Mouse (Mus musculus) liver, embryonic 11.5 days (tissue): Measurements from ENCODE around the gene Rcn2. TPM values are rescaled to one million over a fixed set of nuclear protein-coding genes. Genes with fewer than 3 reads are reported as not detected.
A peak's percentile ranks its signal among the peaks of the same experiment; 100 is the strongest.

Experiments used
- ATAC-seq: fragments of 200-750 bp; cut with Nextera tagmentation; replicated peaks from 2 replicates; pipeline ENCODE4 v1.8.0; 2017; ENCODE audit warnings: moderate number of reproducible peaks, mild to moderate bottlenecking, moderate TSS enrichment, moderate library complexity; ENCODE audit not compliant: low FRiP score
- DNase-seq: peaks from one replicate; pipeline ENCODE4 v3.0.0-alpha.2; 2017; ENCODE audit warnings: low spot score
- H3K27ac ChIP-seq: fragments of 300-500 bp; sonication (generic); 2 replicates; pipeline ENCODE4 v1.5.1; 2014; ENCODE audit warnings: mild to moderate bottlenecking, low read depth, low read length, control low read depth
- H3K27me3 ChIP-seq: fragments of 300-500 bp; sonication (generic); replicated peaks from 2 replicates; pipeline ENCODE4 v1.6.1; 2014; ENCODE audit warnings: low read length, mixed read lengths; ENCODE audit not compliant: control insufficient read depth, insufficient read depth
- H3K36me3 ChIP-seq: fragments of 300-500 bp; sonication (generic); 2 replicates; pipeline ENCODE4 v1.6.1; 2014; ENCODE audit warnings: mild to moderate bottlenecking, low read length, moderate library complexity, mixed read lengths; ENCODE audit not compliant: control insufficient read depth, insufficient read depth
- H3K4me1 ChIP-seq: fragments of 300-500 bp; sonication (generic); replicated peaks from 2 replicates; pipeline ENCODE4 v1.6.1; 2014; ENCODE audit warnings: low read length, mixed read lengths; ENCODE audit not compliant: control insufficient read depth, insufficient read depth
- H3K4me2 ChIP-seq: fragments of 300-500 bp; sonication (generic); 2 replicates; pipeline ENCODE4 v1.6.1; 2014; ENCODE audit warnings: mild to moderate bottlenecking, control low read depth, moderate library complexity
- H3K4me3 ChIP-seq: fragments of 300-500 bp; sonication (generic); 2 replicates; pipeline ENCODE4 v1.5.1; 2014; ENCODE audit warnings: low read depth, low read length, control low read depth
- H3K9ac ChIP-seq: fragments of 300-500 bp; sonication (generic); 2 replicates; pipeline ENCODE4 v1.6.1; 2014; ENCODE audit warnings: low read depth, low read length, control low read depth
- H3K9me3 ChIP-seq: fragments of 300-500 bp; sonication (generic); 2 replicates; pipeline ENCODE4 v1.6.1; 2016; ENCODE audit warnings: low read length, inconsistent platforms, mixed read lengths; ENCODE audit not compliant: control insufficient read depth
- WGBS: fragments of 180-500 bp; shearing (Covaris S2); extraction: QIAGEN DNeasy Blood & Tissue Kit; methylation state at CpG from one replicate; pipeline ENCODE4 v1.1.7; 2014; 5-methylcytosine and 5-hydroxymethylcytosine counted together
- polyA plus RNA-seq: library from polyadenylated mRNA; unstranded; fragments of >200 nt; fragmentation: Nextera tagmentation; extraction: Ambion mirVana; gene quantifications from 2 replicates; pipeline ENCODE4 v1.2.1, GENCODE M21; 2014

Gene Rcn2
- polyA plus RNA-seq, 1 experiment from 2014 or later, result 104 TPM

DNA sequence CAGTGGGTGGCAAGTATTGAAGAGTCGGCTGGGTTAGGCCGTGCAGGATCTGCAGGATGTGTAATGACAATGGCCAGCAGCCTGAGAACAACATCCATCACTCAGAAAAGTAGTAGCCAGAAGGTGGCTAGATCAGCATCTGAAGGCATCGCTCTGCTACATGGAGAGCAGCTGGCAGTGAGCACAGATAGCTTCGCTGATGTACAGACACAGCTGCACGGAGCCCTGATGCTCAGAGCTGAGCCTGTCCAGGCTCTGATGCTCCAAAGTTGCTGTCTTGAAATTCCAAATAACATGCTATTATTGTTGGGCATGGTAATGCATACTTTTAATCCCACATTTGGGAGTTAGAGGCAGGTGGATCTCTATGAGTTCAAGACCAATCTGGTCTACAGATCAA lies 44.9 kb downstream of the Rcn2 start:
- ATAC-seq (no peak), DNase-seq (no peak)
- Histone ChIP-seq H3K27me3 (no peaks in the 10 kb centered on the region), H3K4me3 (no peak overlapping the region), H3K4me2 (no peak overlapping the region), H3K27ac (no peak overlapping the region), H3K9ac (no peak overlapping the region), H3K9me3 (no peaks in the 10 kb centered on the region), H3K36me3 (no peaks in the 10 kb centered on the region), H3K4me1 (peaks cover 3% of the 10 kb centered on the region; the same call in 1 of the 2 replicates)
- WGBS, result 77% methylated on average over 5 of the region's 5 CpGs

DNA sequence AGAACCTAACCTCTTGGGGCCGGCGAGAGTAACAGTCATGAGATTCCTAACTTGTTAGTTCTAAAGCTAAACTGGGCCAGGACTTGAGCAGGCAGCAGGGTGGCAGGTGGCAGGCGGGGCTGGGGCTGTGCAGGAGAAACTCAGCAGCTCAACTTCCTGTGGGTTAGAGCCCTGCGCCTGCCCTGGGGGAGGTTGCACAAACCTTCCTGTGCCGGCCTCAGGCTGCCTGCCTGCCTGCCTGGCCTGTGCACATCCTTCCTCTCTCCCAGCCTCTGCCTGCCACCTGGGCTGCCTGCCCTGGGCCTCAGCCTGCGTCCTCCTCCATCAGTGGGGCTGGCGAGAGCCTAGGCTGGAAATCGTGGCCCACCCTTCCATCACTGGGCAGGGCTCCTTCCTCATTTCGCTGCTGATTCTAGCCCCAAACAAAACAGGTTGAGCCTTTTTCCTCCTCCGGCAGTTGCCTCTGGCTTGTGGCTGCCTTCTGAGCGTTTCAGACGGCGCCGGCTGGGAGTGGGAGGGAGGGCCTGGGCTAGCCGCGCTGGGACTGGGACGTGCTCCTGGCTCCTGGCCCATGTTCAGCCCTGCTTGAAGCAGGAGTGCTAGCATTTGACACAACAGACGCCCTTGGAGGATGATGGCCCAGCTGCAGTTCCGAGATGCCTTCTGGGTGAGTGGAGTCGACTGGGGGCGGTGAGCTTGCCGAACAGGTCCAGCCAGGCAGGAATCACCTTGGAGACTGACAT lies 48.3 kb downstream of the Rcn2 start, which contains the start of gene Pstpip1:
Gene Pstpip1, plus strand, starts transcription at position 185 of the 743 bp plus-strand sequence.
- Histone ChIP-seq H3K27ac (no peak within 1 kb of the TSS), H3K4me2 (peak within 1 kb of the TSS; percentile 44), H3K4me3 (peak within 1 kb of the TSS; percentile 7), H3K27me3 (no peaks in the 10 kb centered on the region), H3K9me3 (no peaks in the 10 kb centered on the region), H3K9ac (no peak within 1 kb of the TSS; the same call in 1 of the 2 replicates), H3K4me1 (peaks cover 3% of the 10 kb centered on the region; the same call in 1 of the 2 replicates), H3K36me3 (no peaks in the 10 kb centered on the region)
- peak; percentile 43; the same call in 1 of the 2 replicates for ATAC-seq
- 27% methylated on average over 22 of the region's 22 CpGs for WGBS
- DNase-seq, result peak; percentile 44

DNA sequence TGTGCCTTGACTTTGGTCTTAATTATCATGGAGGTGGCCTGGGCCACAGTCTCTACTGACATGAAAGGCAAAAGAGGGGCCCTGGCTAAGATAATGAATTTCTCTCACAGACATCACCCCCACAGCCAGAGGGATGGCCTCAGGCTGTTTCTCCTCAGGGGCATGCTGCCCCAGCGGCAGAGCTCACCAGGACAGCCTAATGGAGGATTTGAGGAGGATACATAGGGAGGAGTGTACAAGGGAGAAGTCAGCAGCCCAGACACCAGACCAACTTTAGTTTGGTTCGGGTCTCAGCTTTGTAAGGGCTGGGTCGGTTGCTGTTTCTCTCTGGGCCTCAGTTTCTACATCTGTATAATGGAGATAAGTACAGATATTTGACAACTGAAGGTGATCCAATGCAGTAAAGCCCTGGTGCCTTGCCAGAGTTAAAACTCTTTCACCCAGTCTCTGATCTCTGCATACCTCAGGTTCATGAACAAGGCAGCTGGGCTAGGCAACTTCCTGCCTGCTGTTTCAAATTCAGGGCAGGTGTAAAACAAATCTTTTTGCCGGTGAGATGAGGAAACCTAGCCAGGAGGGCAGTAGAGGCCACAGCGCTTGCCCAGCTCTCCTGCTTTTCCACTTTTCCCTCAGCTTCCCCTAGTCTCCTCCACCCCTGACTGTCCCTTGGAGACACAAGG lies 49.0 kb downstream of the Rcn2 start:
- H3K27ac ChIP-seq, result no peak overlapping the region
- ATAC-seq (no peak), DNase-seq (no peak)
- peak overlapping the region; percentile 7; the same call in 1 of the 2 replicates for H3K4me3 ChIP-seq
- WGBS, result 46% methylated on average over 5 of the region's 5 CpGs
- H3K4me1 ChIP-seq, result peaks cover 3% of the 10 kb centered on the region; the same call in 1 of the 2 replicates
- no peaks in the 10 kb centered on the region for H3K36me3 ChIP-seq
- H3K9ac ChIP-seq, result no peak overlapping the region
- no peaks in the 10 kb centered on the region for H3K9me3 ChIP-seq
- no peaks in the 10 kb centered on the region for H3K27me3 ChIP-seq
- peak overlapping the region; percentile 44 for H3K4me2 ChIP-seq

DNA sequence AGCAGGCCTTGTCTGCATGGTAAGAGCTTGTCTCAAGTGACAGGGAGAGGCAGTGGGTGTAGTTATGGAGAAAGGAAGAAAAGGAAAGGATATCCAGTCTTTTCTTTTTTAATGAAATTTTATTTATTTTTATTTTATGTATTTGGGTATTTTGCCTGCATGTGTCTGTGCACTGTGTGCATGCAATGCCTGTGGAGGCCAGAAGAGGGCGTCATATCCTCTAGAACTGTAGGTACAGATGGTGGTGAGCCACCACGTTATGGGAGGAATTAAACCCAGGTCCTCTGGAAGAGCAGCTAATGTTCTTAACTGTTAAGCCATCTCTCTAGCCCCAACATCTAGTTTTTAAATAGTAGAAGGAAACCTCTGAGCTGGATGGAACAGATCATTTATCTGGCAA lies 50.5 kb downstream of the Rcn2 start:
- H3K36me3 ChIP-seq, result no peaks in the 10 kb centered on the region
- no peaks in the 10 kb centered on the region for H3K27me3 ChIP-seq
- DNase-seq, result no peak
- no peak overlapping the region for H3K4me2 ChIP-seq
- peaks cover 3% of the 10 kb centered on the region; the same call in 1 of the 2 replicates for H3K4me1 ChIP-seq
- no peaks in the 10 kb centered on the region for H3K9me3 ChIP-seq
- H3K27ac ChIP-seq, result no peak overlapping the region
- no peak overlapping the region for H3K4me3 ChIP-seq
- 30% methylated on average over 2 of the region's 2 CpGs for WGBS
- no peak for ATAC-seq
- no peak overlapping the region for H3K9ac ChIP-seq

DNA sequence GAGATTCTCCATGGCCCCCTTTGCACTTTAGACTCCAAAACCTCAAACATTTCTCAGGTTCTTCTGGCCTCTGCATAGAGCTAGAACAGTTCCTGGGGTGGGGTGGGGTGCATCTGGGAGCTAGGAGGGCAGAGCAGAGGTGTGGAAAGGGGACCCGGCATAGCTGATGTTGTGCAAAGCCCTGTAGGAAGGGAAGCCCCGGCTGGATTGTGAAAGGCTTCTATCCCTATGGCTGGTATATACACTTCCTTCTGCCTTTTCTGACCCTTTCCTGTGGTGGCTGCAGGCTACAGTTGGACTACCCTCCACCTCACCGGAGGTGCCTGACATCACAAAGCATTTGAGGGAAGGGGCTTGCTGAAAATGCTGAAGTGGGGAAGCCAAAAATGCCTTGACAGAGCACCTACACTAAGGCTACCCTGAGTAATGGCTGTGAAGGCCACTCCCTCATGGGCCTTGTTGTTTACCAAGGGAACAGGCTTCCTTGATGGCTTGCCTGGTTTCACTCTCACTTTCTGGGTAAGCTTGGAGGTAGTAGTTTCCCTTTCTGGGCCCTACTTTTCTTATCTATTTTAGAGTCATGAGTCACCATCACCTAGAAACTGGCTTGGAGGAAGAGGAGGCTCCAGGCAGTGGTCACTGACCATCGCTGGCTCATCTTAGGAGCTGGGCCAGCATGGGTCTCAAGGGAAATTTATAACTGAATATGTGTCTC lies 56.1 kb downstream of the Rcn2 start:
- no peak for DNase-seq
- Histone ChIP-seq H3K4me3 (no peak overlapping the region), H3K27ac (no peak overlapping the region), H3K27me3 (no peaks in the 10 kb centered on the region), H3K4me2 (no peak overlapping the region), H3K9ac (no peak overlapping the region), H3K4me1 (no peaks in the 10 kb centered on the region), H3K9me3 (no peaks in the 10 kb centered on the region), H3K36me3 (no peaks in the 10 kb centered on the region)
- WGBS, result 51% methylated on average over 4 of the region's 4 CpGs
- ATAC-seq, result no peak

DNA sequence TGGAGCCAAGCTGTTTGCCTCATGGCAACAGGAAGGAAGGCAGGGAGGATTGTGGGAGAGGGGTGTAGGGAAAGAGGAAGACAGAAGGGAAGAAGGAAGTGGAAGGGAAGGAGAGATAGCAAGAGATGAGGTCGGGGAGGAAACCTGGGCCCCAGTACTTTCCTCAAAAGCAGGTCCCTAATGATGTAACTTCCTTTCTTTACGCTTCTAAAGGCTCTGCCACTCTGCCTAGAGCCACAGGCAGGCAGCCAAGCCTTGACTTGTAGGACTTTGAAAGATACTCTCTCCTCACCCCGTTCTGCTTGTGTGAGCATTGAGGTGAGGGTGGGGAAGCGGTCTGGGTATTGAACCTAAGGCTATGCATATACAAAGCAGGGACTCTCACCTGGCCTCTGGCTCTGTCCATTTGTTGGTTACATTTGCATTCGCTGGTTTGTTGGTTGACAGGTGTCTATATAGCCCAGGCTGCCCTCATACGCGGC lies 58.4 kb downstream of the Rcn2 start:
- DNase-seq, result no peak
- no peak for ATAC-seq
- Histone ChIP-seq H3K27me3 (no peaks in the 10 kb centered on the region), H3K4me1 (no peaks in the 10 kb centered on the region), H3K36me3 (no peaks in the 10 kb centered on the region), H3K4me2 (no peak overlapping the region), H3K9me3 (no peaks in the 10 kb centered on the region), H3K27ac (no peak overlapping the region), H3K9ac (no peak overlapping the region), H3K4me3 (no peak overlapping the region)
- WGBS, result 68% methylated on average over 7 of the region's 7 CpGs

DNA sequence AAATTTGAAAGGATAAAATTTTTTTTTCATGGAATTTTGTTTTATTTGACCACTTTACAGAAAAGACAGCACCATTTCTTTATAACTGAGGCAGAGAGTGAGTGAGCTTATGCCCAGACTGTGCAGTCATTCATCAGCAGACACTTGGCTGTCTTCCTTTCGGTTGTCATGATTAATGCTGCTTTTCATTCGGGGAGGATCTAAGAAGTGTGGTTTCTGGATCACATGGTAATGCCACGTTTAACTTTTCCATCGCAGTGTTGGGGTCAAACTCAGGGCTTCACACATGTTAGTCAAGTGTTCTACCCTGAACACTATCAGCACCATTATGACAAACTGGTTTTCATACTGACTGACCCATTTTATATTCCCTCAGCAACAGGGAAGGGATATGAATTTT lies 59.4 kb downstream of the Rcn2 start:
- no peaks in the 10 kb centered on the region for H3K36me3 ChIP-seq
- H3K9ac ChIP-seq, result no peak overlapping the region
- H3K27ac ChIP-seq, result no peak overlapping the region
- WGBS, result 35% methylated on average over 4 of the region's 4 CpGs
- no peaks in the 10 kb centered on the region for H3K27me3 ChIP-seq
- no peak overlapping the region for H3K4me2 ChIP-seq
- no peak overlapping the region for H3K4me3 ChIP-seq
- DNase-seq, result no peak
- no peaks in the 10 kb centered on the region for H3K9me3 ChIP-seq
- H3K4me1 ChIP-seq, result no peaks in the 10 kb centered on the region
- ATAC-seq, result no peak

DNA sequence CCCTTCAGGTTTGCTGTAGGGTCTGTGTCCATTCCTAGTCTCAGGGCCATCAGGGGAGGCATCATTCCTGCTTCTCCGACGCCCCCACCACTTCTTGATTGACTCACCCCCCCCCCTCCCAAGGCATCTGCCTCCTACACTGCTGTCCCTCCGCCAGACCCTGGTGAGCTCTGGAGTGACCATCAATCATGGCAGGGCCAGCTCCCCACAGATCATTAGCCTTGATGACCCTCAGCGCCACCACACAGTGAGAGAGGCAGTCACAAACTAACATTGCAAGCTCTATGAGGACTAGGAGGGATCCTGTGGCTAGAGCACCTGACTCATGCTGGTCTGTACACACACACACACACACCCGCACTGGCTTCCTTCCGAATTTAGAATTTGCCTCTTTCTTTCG lies 63.3 kb downstream of the Rcn2 start:
- WGBS, result 44% methylated on average over 7 of the region's 7 CpGs
- no peaks in the 10 kb centered on the region for H3K9me3 ChIP-seq
- no peak overlapping the region for H3K27ac ChIP-seq
- H3K4me3 ChIP-seq, result no peak overlapping the region
- no peak overlapping the region for H3K9ac ChIP-seq
- DNase-seq, result no peak
- H3K4me2 ChIP-seq, result no peak overlapping the region
- no peak for ATAC-seq
- H3K4me1 ChIP-seq, result peaks cover 7% of the 10 kb centered on the region; the same call in 1 of the 2 replicates
- no peaks in the 10 kb centered on the region for H3K27me3 ChIP-seq
- no peaks in the 10 kb centered on the region for H3K36me3 ChIP-seq
